Mouse (Mus musculus): ENCODE data around the gene Cbx4.

The Cbx4 gene

GRCm38 (mm10) chr11:119086144-119086971 is at the start of gene Cbx4:
Gene Cbx4 (minus strand): TSS chr11:119086221.
- DNase-seq (ENCODE audit: low spot score in 2 of 2) = peak; percentile 95 to 96

GRCm38 (mm10) chr11:119134586-119134985 is 48.6 kb upstream of the Cbx4 start:
- no peak for DNase-seq (ENCODE audit: low spot score in 2 of 2)

GRCm38 (mm10) chr11:119133437-119134221 is 47.6 kb upstream of the Cbx4 start:
- peak; percentile 72 to 78 for DNase-seq (ENCODE audit: low spot score in 2 of 2)

GRCm38 (mm10) chr11:119132198-119133035 is 46.4 kb upstream of the Cbx4 start:
- no peak for DNase-seq (ENCODE audit: low spot score in 2 of 2)

GRCm38 (mm10) chr11:119130081-119130765 is 44.2 kb upstream of the Cbx4 start:
- no peak for DNase-seq (ENCODE audit: low spot score in 2 of 2)

- no peak for DNase-seq (ENCODE audit: low spot score in 2 of 2)
Observed at GRCm38 (mm10) chr11:119129281-119130058, 43.4 kb upstream of the Cbx4 start.

GRCm38 (mm10) chr11:119128668-119129280 is 42.8 kb upstream of the Cbx4 start:
- no peak for DNase-seq (ENCODE audit: low spot score in 2 of 2)

GRCm38 (mm10) chr11:119127686-119128473 is 41.9 kb upstream of the Cbx4 start:
- no peak for DNase-seq (ENCODE audit: low spot score in 2 of 2)

- DNase-seq (ENCODE audit: low spot score in 2 of 2) = no peak
Observed at GRCm38 (mm10) chr11:119127147-119127546, 41.1 kb upstream of the Cbx4 start.

GRCm38 (mm10) chr11:119125929-119126861 is 40.2 kb upstream of the Cbx4 start:
- peak; percentile 66 to 70 for DNase-seq (ENCODE audit: low spot score in 2 of 2)

GRCm38 (mm10) chr11:119124536-119124935 is 38.5 kb upstream of the Cbx4 start:
- DNase-seq (ENCODE audit: low spot score in 2 of 2) = no peak

- DNase-seq (ENCODE audit: low spot score in 2 of 2) = no peak
Observed at GRCm38 (mm10) chr11:119123522-119124319, 37.7 kb upstream of the Cbx4 start.

- no peak for DNase-seq (ENCODE audit: low spot score in 2 of 2)
Observed at GRCm38 (mm10) chr11:119122396-119122795, 36.4 kb upstream of the Cbx4 start.

- no peak for DNase-seq (ENCODE audit: low spot score in 2 of 2)
Observed at GRCm38 (mm10) chr11:119118905-119119304, 32.9 kb upstream of the Cbx4 start.

- no peak for DNase-seq (ENCODE audit: low spot score in 2 of 2)
Observed at GRCm38 (mm10) chr11:119117945-119118344, 31.9 kb upstream of the Cbx4 start.

- DNase-seq (ENCODE audit: low spot score in 2 of 2) = no peak
Observed at GRCm38 (mm10) chr11:119116992-119117391, 31.0 kb upstream of the Cbx4 start.

- DNase-seq (ENCODE audit: low spot score in 2 of 2) = no peak
Observed at GRCm38 (mm10) chr11:119112721-119113120, 26.7 kb upstream of the Cbx4 start.

Data from right cerebral cortex, postnatal 10 days (tissue).